8 mouse cellular contexts compared by ENCODE assay signal in the genomic region with DNA sequence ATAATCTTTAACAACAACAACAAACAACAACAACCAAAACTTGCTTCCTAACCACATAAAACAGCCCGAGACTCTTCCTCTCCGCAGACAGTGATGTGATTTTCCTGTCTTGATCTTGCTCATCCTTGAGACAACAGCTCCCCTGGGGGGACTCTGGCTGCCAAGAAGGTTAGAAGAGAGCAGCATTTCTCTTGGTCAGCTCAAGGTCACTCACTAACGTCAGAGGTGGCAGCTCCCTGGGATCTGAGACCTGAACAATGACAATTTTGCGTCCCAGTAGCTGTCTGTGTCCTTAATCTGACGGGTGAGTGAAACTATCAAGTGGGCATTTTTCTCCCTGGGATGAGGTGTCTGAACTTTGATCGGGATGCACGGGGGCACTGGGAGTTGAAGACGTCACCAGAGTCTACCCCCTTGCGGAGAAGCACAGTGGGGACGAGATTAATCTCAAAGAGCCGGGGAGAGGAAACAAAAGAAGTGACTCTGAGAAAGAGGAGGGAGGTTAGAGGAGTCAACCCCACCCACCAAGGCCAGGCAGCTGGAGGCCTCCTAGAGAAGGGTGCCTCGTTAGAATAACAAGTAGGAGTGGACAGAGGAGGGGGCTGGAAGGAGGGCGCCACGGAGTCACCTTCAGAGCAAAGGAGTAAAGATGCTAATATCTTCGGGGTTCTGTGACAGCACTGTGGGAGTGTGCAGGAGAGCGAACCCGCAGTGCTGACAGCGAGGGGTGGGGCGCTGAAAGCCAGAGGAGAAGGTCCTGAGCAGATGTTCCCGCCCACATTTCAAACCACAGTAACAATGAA.
DNase-seq lines count a peak whose midpoint lies in the region; ATAC-seq lines count a peak whose summit lies in the region.

No protein-coding gene starts in this region.

- H3K27ac ChIP-seq in heart, embryonic 14.5 days (replicated peaks in 1 of 2; ENCODE audit: control insufficient read depth in 1 of 2, insufficient read depth in 1 of 2, low read depth in 2 of 2, low read length in 2 of 2): no peak overlapping the region
- peak overlapping the region; percentile 30; the same call in 1 of the 2 replicates for H3K27ac ChIP-seq in midbrain, embryonic 11.5 days (ENCODE audit: low read depth, low read length)

- H3K4me2 ChIP-seq in heart, embryonic 14.5 days (ENCODE audit: low read length): peak overlapping the region; percentile 96
- peak overlapping the region; percentile 63 for H3K4me2 ChIP-seq in midbrain, embryonic 11.5 days

- no peaks in the 10 kb centered on the region for H3K27me3 ChIP-seq in heart, embryonic 14.5 days (ENCODE audit: control insufficient read depth, insufficient read depth, low read length)
- no peaks in the 10 kb centered on the region for H3K27me3 ChIP-seq in midbrain, embryonic 11.5 days (ENCODE audit: control insufficient read depth, insufficient read depth, low read length)

- peak; percentile 67 for ATAC-seq in heart, embryonic 14.5 days (ENCODE audit: insufficient number of reproducible peaks, insufficient read depth, low FRiP score, low read depth)
- peak; percentile 76 for ATAC-seq in midbrain, embryonic 11.5 days (ENCODE audit: low FRiP score)
- no peak for ATAC-seq in erythroblast, adult 5-6 weeks (replicated peaks; ENCODE audit: low FRiP score, poor library complexity, severe bottlenecking)

- peak; percentile 9 for DNase-seq in ovary, postnatal 14 days (ENCODE audit: low spot score)
- DNase-seq in ovary, adult 18-20 months (ENCODE audit: low spot score): no peak
- peak; percentile 62 to 63 for DNase-seq in cerebellum, postnatal 10 days
- peak; percentile 38 for DNase-seq in kidney, postnatal 10 days
- DNase-seq in midbrain, embryonic 11.5 days (ENCODE audit: low spot score, missing footprints): peak; percentile 93
- DNase-seq in urinary bladder, postnatal 25 days (ENCODE audit: low spot score): no peak

- peak overlapping the region; percentile 49 to 68 for H3K4me3 ChIP-seq in heart, embryonic 14.5 days (ENCODE audit: control insufficient read depth in 1 of 2, insufficient read depth in 1 of 2, low read depth in 1 of 2, low read length in 2 of 2)
- H3K4me3 ChIP-seq in midbrain, embryonic 11.5 days (ENCODE audit: low read depth, low read length): peak overlapping the region; percentile 33

- no peaks in the 10 kb centered on the region for H3K36me3 ChIP-seq in heart, embryonic 14.5 days (ENCODE audit: control insufficient read depth, insufficient read depth, low read length)
- H3K36me3 ChIP-seq in midbrain, embryonic 11.5 days (ENCODE audit: control insufficient read depth, insufficient read depth, low read length): no peaks in the 10 kb centered on the region

- H3K4me1 ChIP-seq in heart, embryonic 14.5 days (ENCODE audit: control insufficient read depth in 2 of 2, insufficient read depth in 2 of 2, low read length in 2 of 2): peaks cover 9 to 13% of the 10 kb centered on the region in 2 experiments
- peaks cover 14% of the 10 kb centered on the region for H3K4me1 ChIP-seq in midbrain, embryonic 11.5 days (ENCODE audit: control insufficient read depth, insufficient read depth, low read length)

- H3K9me3 ChIP-seq in heart, embryonic 14.5 days (ENCODE audit: control insufficient read depth, low read length): no peaks in the 10 kb centered on the region
- H3K9me3 ChIP-seq in midbrain, embryonic 11.5 days (ENCODE audit: control insufficient read depth, low read length): no peaks in the 10 kb centered on the region

- 2% methylated on average over 20 of the region's 20 CpGs for WGBS in heart, embryonic 14.5 days
- WGBS in midbrain, embryonic 11.5 days: under 1% methylated on average over 20 of the region's 20 CpGs

- H3K9ac ChIP-seq in heart, embryonic 14.5 days (ENCODE audit: low read length): peak overlapping the region; percentile 75
- peak overlapping the region; percentile 63 for H3K9ac ChIP-seq in midbrain, embryonic 11.5 days (ENCODE audit: low read length)

Comparison
In these comparisons a context has a peak if more than half of its experiments do, and no peak if none do; other contexts are left out.
1. DNase-seq: peak in ovary, postnatal 14 days (single experiment), cerebellum, postnatal 10 days (2 of 2), kidney, postnatal 10 days (single experiment) and midbrain, embryonic 11.5 days (single experiment); none in ovary, adult 18-20 months (single experiment) and urinary bladder, postnatal 25 days (single experiment).